Mouse (Mus musculus): ENCODE measurements around the gene Rc3h1.

- TF ChIP-seq CTCF (IDR thresholded peaks at IDR 0.05; ENCODE audit: borderline replicate concordance, insufficient read depth, low read length), result no peak
- no peak for TF ChIP-seq POLR2A (IDR thresholded peaks at IDR 0.05; ENCODE audit: low read depth, low read length)
Observed at GRCm38 (mm10) chr1:161016378-161016777, 110.2 kb downstream of the Rc3h1 start.

Data from embryonic fibroblast, embryonic 13.5 days (primary cell).